Mouse (Mus musculus) kidney, postnatal 4 days (tissue): ENCODE measurements around the gene Psmb8.
"Not testable (repeated sequence)": the region's sequence is repeated elsewhere in the genome, so short reads cannot be mapped to it uniquely, and the experiment has no call there.

Experiments used
- DNase-seq, 2 experiments: peaks; one replicate each; pipeline ENCODE4 v3.0.0; 2021; ENCODE audit warnings: mixed read lengths in 2 of 2

Gene Psmb8

GRCm38 (mm10) chr17:34213936-34214335, 16.4 kb downstream of the Psmb8 start:
- DNase-seq = no peak

GRCm38 (mm10) chr17:34215176-34215575, 17.7 kb downstream of the Psmb8 start:
- no peak for DNase-seq

GRCm38 (mm10) chr17:34217216-34217928, 19.9 kb downstream of the Psmb8 start:
- no peak for DNase-seq

- no peak for DNase-seq
Observed at GRCm38 (mm10) chr17:34217986-34218385, 20.5 kb downstream of the Psmb8 start.

- DNase-seq = peak; percentile 40 to 60
Observed at GRCm38 (mm10) chr17:34218675-34219074, 21.2 kb downstream of the Psmb8 start.

- peak; percentile 76 to 78 for DNase-seq
Observed at GRCm38 (mm10) chr17:34219096-34219495, 21.6 kb downstream of the Psmb8 start.

- not testable (repeated sequence) for DNase-seq
Observed at GRCm38 (mm10) chr17:34219801-34220200, 22.3 kb downstream of the Psmb8 start.

- not testable (repeated sequence) for DNase-seq
Observed at GRCm38 (mm10) chr17:34220401-34220800, 22.9 kb downstream of the Psmb8 start.

GRCm38 (mm10) chr17:34224816-34225215, 27.3 kb downstream of the Psmb8 start:
- no peak for DNase-seq

- DNase-seq = no peak
Observed at GRCm38 (mm10) chr17:34225426-34225825, 27.9 kb downstream of the Psmb8 start.

GRCm38 (mm10) chr17:34225911-34226310, 28.4 kb downstream of the Psmb8 start:
- not testable (repeated sequence) for DNase-seq

GRCm38 (mm10) chr17:34230971-34231370, 33.5 kb downstream of the Psmb8 start:
- DNase-seq = not testable (repeated sequence)

- DNase-seq = not testable (repeated sequence)
Observed at GRCm38 (mm10) chr17:34232021-34232420, 34.5 kb downstream of the Psmb8 start.

- peak; percentile 81 to 86 for DNase-seq
Observed at GRCm38 (mm10) chr17:34234926-34235325, 37.4 kb downstream of the Psmb8 start.

GRCm38 (mm10) chr17:34236691-34237090, 39.2 kb downstream of the Psmb8 start:
- DNase-seq = peak; percentile 26 to 49

- DNase-seq = no peak
Observed at GRCm38 (mm10) chr17:34237741-34238140, 40.2 kb downstream of the Psmb8 start.

GRCm38 (mm10) chr17:34238706-34239105, 41.2 kb downstream of the Psmb8 start, which contains the start of gene H2-Ob:
TSS of gene H2-Ob (plus strand) at chr17:34238903.
- DNase-seq = peak; percentile 17 to 38

- no peak for DNase-seq
Observed at GRCm38 (mm10) chr17:34239601-34240041, 42.1 kb downstream of the Psmb8 start.

GRCm38 (mm10) chr17:34240366-34240765, 42.8 kb downstream of the Psmb8 start:
- no peak for DNase-seq

GRCm38 (mm10) chr17:34240916-34241315, 43.4 kb downstream of the Psmb8 start:
- no peak for DNase-seq

- DNase-seq = no peak
Observed at GRCm38 (mm10) chr17:34244656-34245055, 47.1 kb downstream of the Psmb8 start.

GRCm38 (mm10) chr17:34247047-34247446, 49.5 kb downstream of the Psmb8 start:
- no peak for DNase-seq

GRCm38 (mm10) chr17:34248764-34249163, 51.2 kb downstream of the Psmb8 start:
- DNase-seq = no peak

- DNase-seq = no peak
Observed at GRCm38 (mm10) chr17:34249361-34249760, 51.8 kb downstream of the Psmb8 start.

- peak; percentile 61 to 64 for DNase-seq
Observed at GRCm38 (mm10) chr17:34249878-34250277, 52.4 kb downstream of the Psmb8 start.
